Mouse (Mus musculus) CH12.LX (cell line): ENCODE results near the gene Ppm1k.

Experiments used
- BHLHE40 ChIP-seq: IDR thresholded peaks from 2 replicates; pipeline ENCODE4 v1.6.1; 2011; ENCODE audit warnings: mild to moderate bottlenecking, low read depth, low read length, improper control_type of control experiment
- CTCF ChIP-seq, 2 experiments: IDR thresholded peaks in 1 of 2; conservative IDR thresholded peaks in 1 of 2; 2 replicates each; pipeline ENCODE4 v1.5.1; 2011 to 2012; ENCODE audit warnings: low read depth in 2 of 2, low read length in 2 of 2, improper control_type of control experiment in 1 of 2, inconsistent platforms in 1 of 2, mild to moderate bottlenecking in 1 of 2, moderate library complexity in 1 of 2
- E2F4 ChIP-seq: IDR thresholded peaks from 2 replicates; pipeline ENCODE4 v1.6.1; 2011; ENCODE audit warnings: low read depth, low read length, improper control_type of control experiment; ENCODE audit not compliant: insufficient replicate concordance
- ELF1 ChIP-seq: IDR thresholded peaks from 2 replicates; pipeline ENCODE4 v1.6.1; 2014; ENCODE audit warnings: low read depth, mild to moderate bottlenecking, inconsistent platforms, low read length, improper control_type of control experiment
- GABPA ChIP-seq: IDR thresholded peaks from 2 replicates; pipeline ENCODE4 v1.6.1; 2012; ENCODE audit warnings: low read depth, low read length, improper control_type of control experiment, inconsistent platforms; ENCODE audit not compliant: insufficient replicate concordance
- MYC ChIP-seq: IDR thresholded peaks from 2 replicates; pipeline ENCODE4 v1.6.1; 2011; ENCODE audit warnings: low read depth, mild to moderate bottlenecking, improper control_type of control experiment, low read length
- POLR2A ChIP-seq: IDR thresholded peaks from 2 replicates; pipeline ENCODE4 v1.6.1; 2011; ENCODE audit warnings: low read depth, mild to moderate bottlenecking, improper control_type of control experiment, low read length
- RCOR1 ChIP-seq: conservative IDR thresholded peaks from 2 replicates; pipeline ENCODE4 v1.6.1; 2012; ENCODE audit warnings: low read depth, mild to moderate bottlenecking, inconsistent platforms, low read length, improper control_type of control experiment
- USF1 ChIP-seq: IDR thresholded peaks from 2 replicates; pipeline ENCODE4 v1.6.1; 2014; ENCODE audit warnings: low read depth, mild to moderate bottlenecking, inconsistent platforms, low read length, improper control_type of control experiment
- USF2 ChIP-seq: conservative IDR thresholded peaks from 2 replicates; pipeline ENCODE4 v1.6.1; 2011; ENCODE audit warnings: low read depth, low read length, improper control_type of control experiment
- ZKSCAN1 ChIP-seq: IDR thresholded peaks from 2 replicates; pipeline ENCODE4 v1.6.1; 2012; ENCODE audit warnings: low read depth, inconsistent platforms, low read length, improper control_type of control experiment, borderline replicate concordance
- ZNF384 ChIP-seq: IDR thresholded peaks from 2 replicates; pipeline ENCODE4 v1.6.1; 2012; ENCODE audit warnings: low read depth, low read length, improper control_type of control experiment, inconsistent platforms

DNA sequence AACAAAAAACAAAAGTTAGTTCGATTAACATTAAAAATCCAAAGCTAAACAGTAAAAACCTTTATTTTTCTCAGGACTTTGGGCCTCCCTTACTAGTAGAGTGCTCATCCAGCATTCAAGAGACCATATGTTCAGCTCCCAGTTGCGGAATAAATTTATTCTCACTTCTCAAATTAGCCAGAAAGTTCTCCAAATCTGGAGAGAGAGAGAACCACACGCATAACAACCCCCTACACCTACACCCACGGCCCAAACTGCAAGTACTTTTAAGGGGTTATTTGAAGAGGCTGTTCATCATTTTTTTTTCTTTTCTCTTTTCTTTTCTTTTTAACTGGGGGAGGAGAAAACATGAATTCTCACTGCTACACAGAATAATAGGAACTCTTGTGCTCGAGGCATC is 23.4 kb downstream of the Ppm1k start:
- TF ChIP-seq RCOR1 = no peak
- no peak for TF ChIP-seq ZNF384
- TF ChIP-seq MYC = no peak
- no peak for TF ChIP-seq USF1
- no peak for TF ChIP-seq CTCF (conservative IDR thresholded peaks at IDR 0.05 in 1 of 2, IDR thresholded peaks at IDR 0.05 in 1 of 2; ENCODE audit: low read depth in 2 of 2, low read length in 2 of 2)
- TF ChIP-seq USF2 = no peak
- no peak for TF ChIP-seq GABPA
- no peak for TF ChIP-seq E2F4
- TF ChIP-seq ELF1 = no peak
- TF ChIP-seq POLR2A = no peak
- no peak for TF ChIP-seq BHLHE40
- TF ChIP-seq ZKSCAN1 = no peak
